Mouse (Mus musculus) bone marrow, adult 2 months (tissue): Measurements from ENCODE around the gene Nup50.

ENCODE experiments used
- CTCF ChIP-seq: fragments of 200-500 bp; IDR thresholded peaks from 2 replicates; pipeline ENCODE4 v1.5.1; 2011; ENCODE audit warnings: low read length, control low read depth; ENCODE audit not compliant: control insufficient read depth, insufficient read depth
- POLR2A ChIP-seq: fragments of 200-500 bp; IDR thresholded peaks from 2 replicates; pipeline ENCODE4 v1.6.1; 2011; ENCODE audit warnings: low read depth, mild to moderate bottlenecking, control low read depth, low read length, borderline replicate concordance; ENCODE audit not compliant: control insufficient read depth

GRCm38 (mm10) chr15:84934901-84935300, 11.7 kb downstream of the Nup50 start:
- TF ChIP-seq POLR2A (no peak), CTCF (no peak)
